Mouse (Mus musculus): Measurements from ENCODE around the gene Surf6. TPM values are rescaled to one million over a fixed set of nuclear protein-coding genes. Genes with fewer than 3 reads are reported as not detected.

The Surf6 gene
- polyA plus RNA-seq, 1 experiment, result 0.85 TPM

DNA sequence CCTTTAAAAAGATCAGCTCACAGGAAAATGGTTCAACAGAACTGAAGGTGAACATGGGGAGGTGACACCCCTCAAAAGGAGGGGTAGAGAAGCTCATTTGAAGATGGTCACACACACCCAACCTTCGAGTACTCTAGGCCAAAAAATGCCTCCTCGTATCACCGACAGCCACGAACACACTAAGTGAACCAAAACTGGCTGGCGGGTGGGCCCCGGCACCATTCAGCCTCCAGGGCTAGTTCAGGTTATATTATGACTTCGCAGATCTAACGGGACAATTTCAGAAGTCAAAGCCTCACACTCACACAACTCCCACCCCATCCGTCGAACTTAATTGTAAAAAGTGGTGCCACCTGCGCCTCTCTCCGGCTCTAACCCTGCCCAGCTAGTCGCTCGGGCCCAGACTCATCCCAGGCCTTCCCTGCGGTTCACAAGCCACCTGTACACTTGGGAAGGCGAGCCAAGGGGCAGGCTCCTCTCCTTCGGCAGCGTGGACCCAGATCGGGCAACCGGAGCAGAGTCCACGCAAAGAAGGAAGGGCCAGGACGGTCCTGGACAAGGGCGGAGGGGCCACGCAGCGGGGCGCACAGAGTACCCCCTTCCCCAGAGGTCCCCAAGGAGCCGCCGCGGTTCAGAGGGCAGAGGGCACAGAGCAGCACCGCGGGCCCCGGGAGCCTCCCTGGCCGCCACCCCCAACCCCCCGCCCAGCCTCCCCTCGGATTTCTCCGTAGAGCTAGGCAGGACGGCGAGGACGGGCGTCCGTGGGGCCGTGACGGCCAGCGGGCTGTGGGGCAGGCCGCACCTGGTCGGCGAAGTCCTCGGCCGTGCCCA lies 30.0 kb upstream of the Surf6 start:
- Histone ChIP-seq H3K27me3 (ENCODE audit: control insufficient read depth) (no peaks in the 10 kb centered on the region), H3K9me3 (ENCODE audit: control insufficient read depth, low read length) (no peaks in the 10 kb centered on the region), H3K4me1 (ENCODE audit: control insufficient read depth) (peaks cover 56% of the 10 kb centered on the region), H3K4me3 (replicated peaks) (peak overlapping the region; percentile 92), H3K36me3 (ENCODE audit: control insufficient read depth) (peaks cover 40% of the 10 kb centered on the region)
- no peak for TF ChIP-seq TAL1 (IDR thresholded peaks at IDR 0.05; ENCODE audit: low read length)
- TF ChIP-seq GATA1 (IDR thresholded peaks at IDR 0.05; ENCODE audit: low read length), result no peak

DNA sequence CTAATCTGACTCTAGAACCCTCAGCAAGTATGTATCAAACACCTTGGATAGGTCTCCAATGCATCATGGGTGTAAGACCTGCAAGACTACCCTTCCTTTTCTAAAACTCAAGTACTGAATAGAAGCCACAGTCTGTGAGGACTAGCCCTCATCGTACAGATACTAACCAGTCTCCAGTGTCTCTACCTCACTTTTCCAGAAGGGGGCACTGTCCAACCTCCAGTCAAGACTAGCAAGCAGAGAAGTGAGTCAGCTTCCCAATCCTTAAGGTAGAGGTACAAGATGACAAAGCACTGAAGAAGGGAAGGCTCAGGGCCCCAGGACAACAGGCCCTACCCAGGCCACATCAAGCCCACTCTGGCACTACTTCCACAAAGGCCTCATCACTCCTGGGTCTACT lies 27.7 kb upstream of the Surf6 start:
- Histone ChIP-seq H3K4me1 (ENCODE audit: control insufficient read depth) (peaks cover 53% of the 10 kb centered on the region), H3K36me3 (ENCODE audit: control insufficient read depth) (peaks cover 63% of the 10 kb centered on the region), H3K4me3 (replicated peaks) (no peak overlapping the region), H3K27me3 (ENCODE audit: control insufficient read depth) (no peaks in the 10 kb centered on the region), H3K9me3 (ENCODE audit: control insufficient read depth, low read length) (no peaks in the 10 kb centered on the region)
- TF ChIP-seq TAL1 (IDR thresholded peaks at IDR 0.05; ENCODE audit: low read length) (no peak), GATA1 (IDR thresholded peaks at IDR 0.05; ENCODE audit: low read length) (no peak)

DNA sequence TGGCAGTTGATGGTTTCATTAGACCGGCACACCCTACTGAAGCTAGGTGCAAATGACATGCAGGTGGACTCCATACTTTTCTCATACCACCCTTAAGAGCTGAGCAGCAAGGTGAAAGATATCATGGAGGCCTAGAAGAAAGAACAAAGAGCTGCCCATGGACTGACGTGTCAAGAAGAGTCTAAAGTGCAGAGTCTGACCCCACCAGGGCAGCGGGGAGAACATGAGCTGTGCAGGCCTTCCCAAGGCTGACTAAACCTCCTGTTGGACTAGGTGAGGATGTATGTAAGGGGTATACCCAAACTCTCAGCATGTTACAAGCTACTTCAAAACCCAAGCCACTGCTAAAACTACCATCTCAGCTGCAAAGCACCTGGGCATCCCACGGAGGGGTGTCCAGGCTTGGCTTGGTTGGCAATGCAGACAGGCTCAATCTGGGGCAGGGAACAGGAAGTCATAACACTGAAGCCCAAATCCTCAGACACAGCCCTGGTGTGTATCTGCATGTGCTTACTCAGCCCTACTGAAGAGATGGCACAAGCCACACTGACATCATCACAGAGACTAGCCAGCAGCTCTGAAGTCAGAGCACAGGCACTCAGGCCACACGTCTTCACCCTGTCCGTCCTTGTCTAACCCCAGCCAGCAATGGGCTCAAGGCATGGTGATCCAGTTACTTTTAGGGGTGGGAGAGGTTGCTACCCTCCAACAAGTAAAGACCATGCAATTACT lies 25.2 kb upstream of the Surf6 start:
- Histone ChIP-seq H3K4me1 (ENCODE audit: control insufficient read depth) (peaks cover 36% of the 10 kb centered on the region), H3K27me3 (ENCODE audit: control insufficient read depth) (no peaks in the 10 kb centered on the region), H3K36me3 (ENCODE audit: control insufficient read depth) (peaks cover 88% of the 10 kb centered on the region), H3K9me3 (ENCODE audit: control insufficient read depth, low read length) (no peaks in the 10 kb centered on the region), H3K4me3 (replicated peaks) (no peak overlapping the region)
- TF ChIP-seq TAL1 (IDR thresholded peaks at IDR 0.05; ENCODE audit: low read length), result no peak
- no peak for TF ChIP-seq GATA1 (IDR thresholded peaks at IDR 0.05; ENCODE audit: low read length)

GRCm38 (mm10) chr2:26921784-26922183 lies 19.1 kb upstream of the Surf6 start:
- H3K4me3 ChIP-seq (replicated peaks), result no peak overlapping the region
- no peaks in the 10 kb centered on the region for H3K27me3 ChIP-seq (ENCODE audit: control insufficient read depth)
- H3K9me3 ChIP-seq (ENCODE audit: control insufficient read depth, low read length), result no peaks in the 10 kb centered on the region
- H3K36me3 ChIP-seq (ENCODE audit: control insufficient read depth), result peaks cover 97% of the 10 kb centered on the region
- peaks cover 22% of the 10 kb centered on the region for H3K4me1 ChIP-seq (ENCODE audit: control insufficient read depth)
- TF ChIP-seq TAL1 (IDR thresholded peaks at IDR 0.05; ENCODE audit: low read length) (no peak), GATA1 (IDR thresholded peaks at IDR 0.05; ENCODE audit: low read length) (no peak)

DNA sequence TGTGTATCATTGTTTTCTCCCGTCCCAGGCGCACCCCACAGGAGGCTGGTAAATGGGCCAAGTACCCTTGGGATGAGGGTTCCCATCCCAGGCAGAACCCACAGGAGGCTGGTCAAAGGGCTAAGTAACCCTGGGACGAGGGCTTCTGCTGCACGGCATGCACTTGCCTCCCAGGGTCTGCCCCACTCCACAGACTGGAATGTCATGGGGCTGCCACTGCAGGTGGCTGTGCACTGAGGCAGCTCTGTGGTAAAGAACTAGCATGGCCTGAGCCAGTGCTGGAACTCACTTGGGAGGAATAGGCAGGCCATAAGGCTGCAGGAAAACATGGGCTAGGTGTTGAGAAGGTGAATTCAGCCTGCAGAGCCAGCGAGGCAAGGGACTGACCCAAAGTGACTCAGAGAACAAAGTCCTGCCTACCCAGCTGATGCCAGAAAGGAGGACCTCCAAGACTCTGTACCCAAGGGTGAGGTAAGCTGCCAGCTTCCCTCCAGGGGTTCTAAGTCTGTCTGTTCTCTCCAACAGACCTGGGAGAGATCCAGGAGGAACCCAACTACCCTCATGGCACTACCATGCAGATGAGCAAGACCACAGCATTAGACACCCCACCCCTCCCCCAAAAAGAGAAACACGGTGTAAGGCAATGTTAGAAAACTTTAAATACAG lies 17.6 kb upstream of the Surf6 start:
- H3K9me3 ChIP-seq (ENCODE audit: control insufficient read depth, low read length), result no peaks in the 10 kb centered on the region
- peaks cover 36% of the 10 kb centered on the region for H3K4me1 ChIP-seq (ENCODE audit: control insufficient read depth)
- no peaks in the 10 kb centered on the region for H3K27me3 ChIP-seq (ENCODE audit: control insufficient read depth)
- TF ChIP-seq GATA1 (IDR thresholded peaks at IDR 0.05; ENCODE audit: low read length), result no peak
- no peak for TF ChIP-seq TAL1 (IDR thresholded peaks at IDR 0.05; ENCODE audit: low read length)
- peaks cover 83% of the 10 kb centered on the region for H3K36me3 ChIP-seq (ENCODE audit: control insufficient read depth)
- no peak overlapping the region for H3K4me3 ChIP-seq (replicated peaks)

DNA sequence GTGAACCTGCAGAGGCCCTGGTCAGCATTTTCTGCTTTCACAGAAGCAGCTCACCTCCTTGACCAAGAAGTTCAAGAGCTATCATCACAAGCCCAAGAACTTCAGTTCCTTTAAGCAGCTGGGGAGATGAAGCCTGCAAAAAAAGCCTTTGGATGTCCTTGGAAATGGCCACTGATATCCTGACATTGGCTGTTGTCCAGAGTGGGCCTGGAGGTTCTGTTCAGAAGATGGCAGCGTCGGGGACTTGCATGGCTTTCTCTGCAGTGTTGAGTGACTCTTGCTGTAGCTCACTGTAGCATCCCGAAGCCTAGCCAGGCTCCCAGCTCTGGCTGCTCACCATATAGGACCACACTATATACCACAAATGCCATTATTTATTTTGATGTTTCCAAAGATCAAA lies 17.0 kb upstream of the Surf6 start:
- Histone ChIP-seq H3K36me3 (ENCODE audit: control insufficient read depth) (peaks cover 82% of the 10 kb centered on the region), H3K4me1 (ENCODE audit: control insufficient read depth) (peaks cover 43% of the 10 kb centered on the region), H3K9me3 (ENCODE audit: control insufficient read depth, low read length) (no peaks in the 10 kb centered on the region), H3K4me3 (replicated peaks) (no peak overlapping the region), H3K27me3 (ENCODE audit: control insufficient read depth) (no peaks in the 10 kb centered on the region)
- TF ChIP-seq GATA1 (IDR thresholded peaks at IDR 0.05; ENCODE audit: low read length), result no peak
- TF ChIP-seq TAL1 (IDR thresholded peaks at IDR 0.05; ENCODE audit: low read length), result no peak

DNA sequence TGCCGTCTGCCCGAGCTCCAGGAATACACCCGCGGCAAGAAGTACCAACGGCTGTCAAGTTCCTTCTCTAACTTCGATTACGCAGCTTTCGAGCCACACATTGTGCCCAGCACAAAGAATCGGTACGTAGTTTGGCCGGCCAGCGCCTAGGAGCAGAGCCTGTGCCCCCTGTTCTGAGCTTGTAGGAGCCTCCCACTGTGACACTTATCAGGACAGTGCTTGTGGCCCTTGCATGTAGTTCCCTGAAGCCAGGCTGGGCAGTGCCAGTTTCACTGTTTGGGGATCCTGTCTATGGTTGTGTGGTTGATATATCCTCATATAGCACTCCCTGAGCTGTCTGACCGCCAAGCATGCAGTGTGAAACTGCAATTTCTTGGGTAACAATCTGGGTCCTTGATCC lies 14.1 kb upstream of the Surf6 start:
- Histone ChIP-seq H3K27me3 (ENCODE audit: control insufficient read depth) (no peaks in the 10 kb centered on the region), H3K9me3 (ENCODE audit: control insufficient read depth, low read length) (no peaks in the 10 kb centered on the region), H3K36me3 (ENCODE audit: control insufficient read depth) (peaks cover 82% of the 10 kb centered on the region), H3K4me3 (replicated peaks) (peak overlapping the region; percentile 80), H3K4me1 (ENCODE audit: control insufficient read depth) (peaks cover 70% of the 10 kb centered on the region)
- TF ChIP-seq TAL1 (IDR thresholded peaks at IDR 0.05; ENCODE audit: low read length) (no peak), GATA1 (IDR thresholded peaks at IDR 0.05; ENCODE audit: low read length) (no peak)

- Histone ChIP-seq H3K27me3 (ENCODE audit: control insufficient read depth) (no peaks in the 10 kb centered on the region), H3K36me3 (ENCODE audit: control insufficient read depth) (peaks cover 82% of the 10 kb centered on the region), H3K4me3 (replicated peaks) (peak within 1 kb of the TSS; percentile 80), H3K9me3 (ENCODE audit: control insufficient read depth, low read length) (no peaks in the 10 kb centered on the region), H3K4me1 (ENCODE audit: control insufficient read depth) (peaks cover 74% of the 10 kb centered on the region)
- TF ChIP-seq TAL1 (IDR thresholded peaks at IDR 0.05; ENCODE audit: low read length) (no peak), GATA1 (IDR thresholded peaks at IDR 0.05; ENCODE audit: low read length) (no peak)
Measured at GRCm38 (mm10) chr2:26915927-26916728, 13.4 kb upstream of the Surf6 start, which contains the start of the genes Surf2 and Surf1. Gene Surf2 (plus strand): TSS chr2:26916367. Gene Surf1 (minus strand): TSS chr2:26916530.

Measured in erythroblast, embryonic 14.5 days (primary cell).